Mouse (Mus musculus) liver, embryonic 15.5 days (tissue): Measurements from ENCODE around the gene Gm10118. TPM values are rescaled to one million over a fixed set of nuclear protein-coding genes. Genes with fewer than 3 reads are reported as not detected.

Experiments
- ATAC-seq: fragments of 200-750 bp; cut with Nextera tagmentation; 2 replicates; pipeline ENCODE4 v1.8.0; 2017; ENCODE audit warnings: moderate number of reproducible peaks, mild to moderate bottlenecking, moderate library complexity; ENCODE audit not compliant: insufficient read depth
- H3K27ac ChIP-seq: fragments of 300-500 bp; sonication (generic); replicated peaks from 2 replicates; pipeline ENCODE4 v1.5.1; 2015; ENCODE audit warnings: mild to moderate bottlenecking, inconsistent platforms
- H3K27me3 ChIP-seq: fragments of 300-500 bp; sonication (generic); 2 replicates; pipeline ENCODE4 v1.6.1; 2015; ENCODE audit warnings: mild to moderate bottlenecking, inconsistent platforms
- H3K36me3 ChIP-seq: fragments of 300-500 bp; sonication (generic); replicated peaks from 2 replicates; pipeline ENCODE4 v1.6.1; 2015; ENCODE audit warnings: moderate library complexity, mild to moderate bottlenecking, inconsistent platforms
- H3K4me1 ChIP-seq: fragments of 300-500 bp; sonication (generic); replicated peaks from 2 replicates; pipeline ENCODE4 v1.6.1; 2015; ENCODE audit warnings: inconsistent platforms
- H3K4me2 ChIP-seq: fragments of 300-500 bp; sonication (generic); 2 replicates; pipeline ENCODE4 v1.6.1; 2015; ENCODE audit warnings: moderate library complexity, mild to moderate bottlenecking, inconsistent platforms
- H3K4me3 ChIP-seq: fragments of 300-500 bp; sonication (generic); replicated peaks from 2 replicates; pipeline ENCODE4 v1.5.1; 2015; ENCODE audit warnings: mild to moderate bottlenecking, inconsistent platforms
- H3K9ac ChIP-seq: fragments of 300-500 bp; sonication (generic); 2 replicates; pipeline ENCODE4 v1.6.1; 2015; ENCODE audit warnings: moderate library complexity, mild to moderate bottlenecking, inconsistent platforms
- H3K9me3 ChIP-seq: fragments of 300-500 bp; sonication (generic); replicated peaks from 2 replicates; pipeline ENCODE4 v1.6.1; 2016; ENCODE audit warnings: inconsistent platforms
- WGBS: fragments of 180-500 bp; shearing (Covaris S2); methylation state at CpG from one replicate; pipeline ENCODE4 v1.1.7; 2015; ENCODE audit warnings: mixed read lengths; ENCODE audit not compliant: insufficient replicate concordance; 5-methylcytosine and 5-hydroxymethylcytosine counted together
- polyA plus RNA-seq: library from polyadenylated mRNA; unstranded; fragments of >200 nt; fragmentation: Nextera tagmentation; extraction: Ambion mirVana; gene quantifications from 2 replicates; pipeline ENCODE4 v1.2.1, GENCODE M21; 2015

Gene Gm10118
- polyA plus RNA-seq, 1 experiment from 2014 or later, result not detected

DNA sequence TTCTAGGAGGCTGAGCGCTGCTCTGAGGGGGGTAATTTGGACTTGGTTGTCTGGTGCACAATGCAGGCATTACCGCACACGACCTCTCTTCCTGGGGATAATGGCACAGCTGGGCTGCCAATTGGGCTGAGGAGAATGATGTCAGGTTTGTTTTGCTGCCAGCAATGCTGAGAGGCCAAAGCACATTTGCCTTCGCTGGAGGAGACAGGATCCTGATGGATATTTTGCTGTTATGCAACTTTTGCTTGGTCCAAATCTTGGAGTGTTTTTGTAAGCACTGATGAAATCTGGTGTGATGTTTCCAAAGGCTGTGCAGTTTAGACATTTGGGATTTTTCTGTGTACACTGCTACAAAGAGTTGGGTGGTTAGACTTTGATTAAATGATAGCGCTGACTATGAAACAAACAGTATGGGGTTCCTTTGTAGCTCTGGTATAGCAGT, 46.8 kb downstream of the Gm10118 start:
- H3K27me3 ChIP-seq, result no peaks in the 10 kb centered on the region
- H3K9ac ChIP-seq, result no peak overlapping the region
- no peaks in the 10 kb centered on the region for H3K36me3 ChIP-seq
- WGBS, result 63% methylated on average over 5 of the region's 5 CpGs
- H3K27ac ChIP-seq, result no peak overlapping the region
- H3K4me3 ChIP-seq, result no peak overlapping the region
- no peaks in the 10 kb centered on the region for H3K4me1 ChIP-seq
- no peak overlapping the region for H3K4me2 ChIP-seq
- H3K9me3 ChIP-seq, result no peaks in the 10 kb centered on the region
- ATAC-seq, result no peak

Other genes starting within 250 kb of the Gm10118 start
- 0.02 and 0.16 TPM in 2 replicates for gene Lrrtm3, start 162.8 kb upstream of the Gm10118 start, polyA plus RNA-seq